8 mouse cellular contexts compared by ENCODE assay signal in the genomic region with DNA sequence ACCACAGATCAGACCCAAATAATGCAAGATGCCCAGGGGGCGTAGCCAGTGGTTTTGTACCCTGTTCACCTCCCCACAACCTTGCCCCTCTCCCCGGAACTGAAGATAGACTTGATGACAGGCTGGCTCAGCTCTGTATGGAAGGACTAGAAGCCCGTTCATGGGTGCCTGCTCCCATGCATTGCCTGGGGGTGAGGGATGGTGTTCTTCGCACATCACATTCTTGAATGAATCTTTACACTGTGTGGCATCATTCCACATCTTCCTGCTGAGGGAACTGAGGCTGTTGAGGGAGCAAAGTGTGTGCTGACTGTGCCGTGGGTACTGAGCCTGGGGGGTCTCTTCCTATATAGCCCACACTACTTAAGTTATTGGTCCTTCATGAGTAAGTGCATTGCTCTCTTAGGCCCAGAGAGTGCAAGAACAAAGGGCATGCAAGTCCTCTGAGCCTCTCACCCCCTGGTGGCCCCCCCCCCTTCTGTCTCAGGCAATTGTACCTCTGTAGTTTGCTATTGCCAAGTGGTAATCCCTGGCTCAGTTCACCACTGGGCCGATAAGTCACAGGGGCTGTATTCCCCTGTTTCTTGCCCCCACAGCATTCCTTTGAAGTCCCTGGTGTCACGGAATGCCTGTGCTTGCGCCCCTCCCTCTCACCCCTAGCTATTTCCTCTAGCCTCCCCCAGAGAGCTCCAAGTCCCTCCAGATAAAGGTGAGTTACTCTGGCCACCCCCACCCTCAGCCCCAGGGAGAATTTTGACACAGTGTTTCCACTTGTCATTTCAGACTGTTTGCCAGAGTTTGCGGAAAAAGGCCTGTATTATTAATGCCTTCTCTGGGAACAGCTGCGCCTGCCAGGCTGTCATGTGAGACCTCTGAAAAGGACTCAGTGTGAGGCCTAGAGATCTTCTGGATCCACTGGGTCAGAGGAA. TPM values are rescaled to one million over a fixed set of nuclear protein-coding genes. Genes with fewer than 3 reads are reported as not detected.
A peak's percentile ranks its signal among the peaks of the same experiment; 100 is the strongest.
DNase-seq lines count a peak whose midpoint lies in the region; ATAC-seq and TF ChIP-seq lines count a peak whose summit lies in the region.

No protein-coding gene starts in this region.

- peak overlapping the region; percentile 87 for H3K27ac ChIP-seq in layer of hippocampus, adult 2 months
- H3K27ac ChIP-seq in forebrain, postnatal 0 days (ENCODE audit: low read depth, low read length) = 0 out of 2 replicates have a peak overlapping the region, but pooled peaks have one; percentile 29
- peak overlapping the region; percentile 84 for H3K27ac ChIP-seq in limb, embryonic 12.5 days
- peak overlapping the region; percentile 58; the same call in 1 of the 2 replicates for H3K27ac ChIP-seq in stomach, embryonic 16.5 days (ENCODE audit: low read length)

- DNase-seq in layer of hippocampus, adult 2 months (ENCODE audit: low spot score in 2 of 2) = no peak
- DNase-seq in layer of hippocampus, postnatal 25 days (ENCODE audit: extremely low spot score in 1 of 2, low spot score in 1 of 2) = no peak
- DNase-seq in ZHBTc4 (ENCODE audit: low read depth, low spot score) = peak; percentile 57
- no peak for DNase-seq in forebrain, postnatal 0 days
- no peak for DNase-seq in cerebellum, postnatal 14 days

- H3K4me2 ChIP-seq in forebrain, postnatal 0 days (ENCODE audit: low read depth) = no peak overlapping the region
- H3K4me2 ChIP-seq in limb, embryonic 12.5 days = peak overlapping the region; percentile 4
- H3K4me2 ChIP-seq in stomach, embryonic 16.5 days (ENCODE audit: low read depth, low read length) = no peak overlapping the region

- 0 out of 2 replicates have a peak, but pooled peaks cover 6% of the 10 kb centered on the region for H3K4me1 ChIP-seq in forebrain, postnatal 0 days (ENCODE audit: insufficient read depth)
- peaks cover 45% of the 10 kb centered on the region for H3K4me1 ChIP-seq in limb, embryonic 12.5 days (replicated peaks)
- peaks cover 53% of the 10 kb centered on the region for H3K4me1 ChIP-seq in stomach, embryonic 16.5 days (ENCODE audit: control insufficient read depth, insufficient read depth, low read length)

- no peak for TF ChIP-seq CTCF in layer of hippocampus, adult 2 months (conservative IDR thresholded peaks at IDR 0.05)
- TF ChIP-seq CTCF in forebrain, postnatal 0 days (IDR thresholded peaks at IDR 0.05; ENCODE audit: low read depth) = no peak

- no peak overlapping the region for H3K9ac ChIP-seq in forebrain, postnatal 0 days
- H3K9ac ChIP-seq in limb, embryonic 12.5 days (replicated peaks) = no peak overlapping the region; the same call in 1 of the 2 replicates
- no peak overlapping the region for H3K9ac ChIP-seq in stomach, embryonic 16.5 days (ENCODE audit: low read length)

- no peaks in the 10 kb centered on the region for H3K36me3 ChIP-seq in forebrain, postnatal 0 days (ENCODE audit: insufficient read depth)
- H3K36me3 ChIP-seq in limb, embryonic 12.5 days = peaks cover 18% of the 10 kb centered on the region; the same call in 1 of the 2 replicates
- no peaks in the 10 kb centered on the region for H3K36me3 ChIP-seq in stomach, embryonic 16.5 days (ENCODE audit: control insufficient read depth, insufficient read depth, low read length)

- no peak overlapping the region for H3K4me3 ChIP-seq in layer of hippocampus, adult 2 months
- H3K4me3 ChIP-seq in forebrain, postnatal 0 days (ENCODE audit: low read depth, low read length) = no peak overlapping the region
- H3K4me3 ChIP-seq in limb, embryonic 12.5 days (replicated peaks) = no peak overlapping the region
- H3K4me3 ChIP-seq in stomach, embryonic 16.5 days (replicated peaks; ENCODE audit: low read length) = no peak overlapping the region

- no peaks in the 10 kb centered on the region for H3K9me3 ChIP-seq in forebrain, postnatal 0 days (ENCODE audit: low read length)
- H3K9me3 ChIP-seq in limb, embryonic 12.5 days = no peaks in the 10 kb centered on the region
- H3K9me3 ChIP-seq in stomach, embryonic 16.5 days (replicated peaks; ENCODE audit: control insufficient read depth, low read length) = no peaks in the 10 kb centered on the region

- no peaks in the 10 kb centered on the region for H3K27me3 ChIP-seq in forebrain, postnatal 0 days (ENCODE audit: insufficient read depth, low read length)
- H3K27me3 ChIP-seq in limb, embryonic 12.5 days = no peaks in the 10 kb centered on the region
- H3K27me3 ChIP-seq in stomach, embryonic 16.5 days (ENCODE audit: control insufficient read depth, insufficient read depth, low read length) = no peaks in the 10 kb centered on the region

- WGBS in forebrain, postnatal 0 days = 29% methylated on average over 10 of the region's 10 CpGs
- WGBS in limb, embryonic 12.5 days = 17% methylated on average over 10 of the region's 10 CpGs
- 32% methylated on average over 10 of the region's 10 CpGs for WGBS in stomach, embryonic 16.5 days

- ATAC-seq in forebrain, postnatal 0 days = peak; percentile 59
- peak; percentile 82 for ATAC-seq in limb, embryonic 12.5 days (ENCODE audit: insufficient number of reproducible peaks, insufficient read depth, low FRiP score, low TSS enrichment, low read depth)
- ATAC-seq in stomach, embryonic 16.5 days (ENCODE audit: insufficient read depth, low FRiP score) = peak; percentile 41; the same call in 1 of the 2 replicates
- ATAC-seq in cerebellum, adult (ENCODE audit: insufficient number of reproducible peaks, low FRiP score, low TSS enrichment) = no peak

RNA-seq across cellular contexts. Expression of gene St6gal1, which starts 45.7 kb away (rescaled TPM):
- total RNA-seq in layer of hippocampus, adult 2 months (2021) = 10 to 100 TPM; 15.2 to 17.3 TPM
- 10 to 100 TPM; 13.2 to 15.2 TPM for total RNA-seq in layer of hippocampus, postnatal 25 days (2021)
- 21.8 and 27.3 TPM in 2 replicates for total RNA-seq in forebrain, postnatal 0 days (2014; rRNA removed)
- 16.4 and 18.6 TPM in 2 replicates for polyA plus RNA-seq in forebrain, postnatal 0 days (2015; fragmentation: Nextera tagmentation; extraction: Ambion mirVana)
- 21.5 and 24.1 TPM in 2 replicates for polyA plus RNA-seq in limb, embryonic 12.5 days (2016; fragmentation: Nextera tagmentation; extraction: Ambion mirVana)
- 16.6 and 17.6 TPM in 2 replicates for polyA plus RNA-seq in stomach, embryonic 16.5 days (2015; fragmentation: Nextera tagmentation; extraction: Ambion mirVana)

Comparison
In these comparisons a context has a peak if more than half of its experiments do, and no peak if none do; other contexts are left out.
1. H3K27ac ChIP-seq: peak in every context shown above with its lines; median percentile 87 in layer of hippocampus, adult 2 months; 84 in limb, embryonic 12.5 days; 58 in stomach, embryonic 16.5 days; 29 in forebrain, postnatal 0 days.